Mouse (Mus musculus): ENCODE results near the gene Naa16.
A peak's percentile ranks its signal among the peaks of the same experiment; 100 is the strongest.

Naa16 gene

GRCm38 (mm10) chr14:79330944-79331561 lies 59.5 kb downstream of the Naa16 start:
- DNase-seq (ENCODE audit: low spot score): no peak

GRCm38 (mm10) chr14:79327033-79327432 lies 63.5 kb downstream of the Naa16 start:
- DNase-seq (ENCODE audit: low spot score): no peak

- DNase-seq (ENCODE audit: low spot score): no peak
Observed at GRCm38 (mm10) chr14:79324112-79324840, 66.3 kb downstream of the Naa16 start.

- no peak for DNase-seq (ENCODE audit: low spot score)
Observed at GRCm38 (mm10) chr14:79321881-79322280, 68.7 kb downstream of the Naa16 start.

- no peak for DNase-seq (ENCODE audit: low spot score)
Observed at GRCm38 (mm10) chr14:79321152-79321551, 69.4 kb downstream of the Naa16 start.

GRCm38 (mm10) chr14:79317602-79318001 lies 73.0 kb downstream of the Naa16 start:
- no peak for DNase-seq (ENCODE audit: low spot score)

- DNase-seq (ENCODE audit: low spot score): no peak
Observed at GRCm38 (mm10) chr14:79315877-79316276, 74.7 kb downstream of the Naa16 start.

- DNase-seq (ENCODE audit: low spot score): no peak
Observed at GRCm38 (mm10) chr14:79314245-79315010, 76.2 kb downstream of the Naa16 start.

- no peak for DNase-seq (ENCODE audit: low spot score)
Observed at GRCm38 (mm10) chr14:79313439-79314175, 77.0 kb downstream of the Naa16 start.

- DNase-seq (ENCODE audit: low spot score): no peak
Observed at GRCm38 (mm10) chr14:79312719-79313118, 77.9 kb downstream of the Naa16 start.

GRCm38 (mm10) chr14:79311918-79312454 lies 78.6 kb downstream of the Naa16 start:
- DNase-seq (ENCODE audit: low spot score): no peak

- DNase-seq (ENCODE audit: low spot score): no peak
Observed at GRCm38 (mm10) chr14:79309115-79309514, 81.5 kb downstream of the Naa16 start.

GRCm38 (mm10) chr14:79308364-79308763 lies 82.2 kb downstream of the Naa16 start:
- no peak for DNase-seq (ENCODE audit: low spot score)

GRCm38 (mm10) chr14:79307908-79308307 lies 82.7 kb downstream of the Naa16 start:
- no peak for DNase-seq (ENCODE audit: low spot score)

GRCm38 (mm10) chr14:79307138-79307537 lies 83.4 kb downstream of the Naa16 start:
- DNase-seq (ENCODE audit: low spot score): no peak

- no peak for DNase-seq (ENCODE audit: low spot score)
Observed at GRCm38 (mm10) chr14:79304873-79305464, 85.6 kb downstream of the Naa16 start.

GRCm38 (mm10) chr14:79303150-79303549 lies 87.4 kb downstream of the Naa16 start:
- DNase-seq (ENCODE audit: low spot score): no peak

- peak; percentile 69 for DNase-seq (ENCODE audit: low spot score)
Observed at GRCm38 (mm10) chr14:79301466-79301875, 89.1 kb downstream of the Naa16 start, which contains the start of gene Rgcc. Gene Rgcc, minus strand, starts transcription at chr14:79301645.

GRCm38 (mm10) chr14:79300641-79301350 lies 89.8 kb downstream of the Naa16 start:
- DNase-seq (ENCODE audit: low spot score): no peak

- DNase-seq (ENCODE audit: low spot score): no peak
Observed at GRCm38 (mm10) chr14:79299796-79300195, 90.8 kb downstream of the Naa16 start.

GRCm38 (mm10) chr14:79299230-79299629 lies 91.3 kb downstream of the Naa16 start:
- DNase-seq (ENCODE audit: low spot score): no peak
